Mouse (Mus musculus): ENCODE measurements around the gene Mpv17. TPM values are rescaled to one million over a fixed set of nuclear protein-coding genes. Genes with fewer than 3 reads are reported as not detected.

The Mpv17 gene
- total RNA-seq, 2 experiments from 2014 or later: 58.8 to 61.3 TPM

DNA sequence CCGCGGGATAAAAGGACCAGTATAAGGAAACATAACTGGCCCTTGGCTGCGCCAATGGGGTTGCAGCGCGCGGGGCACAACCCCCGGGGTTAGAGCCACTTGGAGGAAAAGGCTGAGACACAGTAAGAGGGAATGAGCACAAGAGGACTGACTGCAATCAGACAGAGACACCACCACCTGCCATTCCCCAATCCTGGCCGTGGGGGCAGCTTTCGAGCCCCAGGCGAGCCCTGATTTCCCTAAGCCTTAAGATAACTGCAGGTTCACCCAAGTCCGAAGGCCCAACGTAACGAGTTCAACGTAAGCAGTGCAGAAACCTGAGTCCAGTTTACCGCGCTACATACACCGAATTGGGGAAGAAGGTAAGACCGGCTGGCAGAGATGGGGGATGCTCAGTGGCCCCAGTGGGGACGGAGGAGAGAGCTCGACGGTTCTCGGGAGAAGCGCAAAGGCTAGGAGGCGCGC is 25.3 kb upstream of the Mpv17 start:
- no peak for DNase-seq (ENCODE audit: low spot score in 2 of 2)
- peak overlapping the region; percentile 98 for H3K27ac ChIP-seq
- H3K4me3 ChIP-seq: peak overlapping the region; percentile 62
- TF ChIP-seq CTCF (conservative IDR thresholded peaks at IDR 0.05): peak; percentile 22

DNA sequence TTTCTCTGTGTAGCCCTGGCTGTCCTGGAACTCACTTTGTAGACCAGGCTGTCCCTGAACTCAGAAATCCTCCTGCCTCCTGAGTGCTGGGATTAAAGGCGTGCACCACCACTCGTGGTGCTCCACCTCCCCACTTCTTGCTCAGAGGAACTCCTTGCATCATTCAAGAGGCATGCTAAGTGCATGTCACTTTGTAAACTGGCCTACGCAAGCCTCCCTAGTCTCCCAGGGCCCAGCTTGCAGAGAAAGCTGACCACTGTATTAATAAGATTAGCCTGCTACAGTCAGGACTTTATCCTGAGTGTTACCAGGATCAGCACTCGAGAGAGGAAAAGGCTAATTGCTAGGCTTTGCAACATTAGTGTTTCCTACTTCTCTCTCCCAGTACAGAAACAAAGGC is 14.6 kb upstream of the Mpv17 start:
- no peak for TF ChIP-seq CTCF (conservative IDR thresholded peaks at IDR 0.05)
- Histone ChIP-seq H3K27ac (no peak overlapping the region), H3K4me3 (no peak overlapping the region)
- DNase-seq (ENCODE audit: low spot score in 2 of 2): no peak

DNA sequence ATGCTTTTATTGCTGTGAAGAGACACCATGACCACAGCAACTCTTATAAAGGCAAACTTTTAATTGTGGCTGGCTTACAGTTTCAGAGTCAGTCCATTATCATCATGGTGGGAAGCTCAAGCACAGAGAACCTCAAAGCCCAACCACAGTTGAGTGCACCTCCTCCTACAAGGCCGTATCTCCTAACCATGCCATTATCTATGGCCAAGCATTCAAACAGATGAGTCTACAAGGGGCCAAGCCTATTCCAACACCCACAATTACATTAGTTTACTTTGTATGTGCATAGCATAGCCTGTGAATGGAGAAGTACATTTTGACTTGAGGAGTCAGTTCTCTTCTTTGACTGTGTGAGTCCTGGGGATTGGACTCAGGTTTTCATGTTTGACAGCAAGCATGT is 10.8 kb upstream of the Mpv17 start:
- H3K27ac ChIP-seq: no peak overlapping the region
- no peak for TF ChIP-seq CTCF (conservative IDR thresholded peaks at IDR 0.05)

DNA sequence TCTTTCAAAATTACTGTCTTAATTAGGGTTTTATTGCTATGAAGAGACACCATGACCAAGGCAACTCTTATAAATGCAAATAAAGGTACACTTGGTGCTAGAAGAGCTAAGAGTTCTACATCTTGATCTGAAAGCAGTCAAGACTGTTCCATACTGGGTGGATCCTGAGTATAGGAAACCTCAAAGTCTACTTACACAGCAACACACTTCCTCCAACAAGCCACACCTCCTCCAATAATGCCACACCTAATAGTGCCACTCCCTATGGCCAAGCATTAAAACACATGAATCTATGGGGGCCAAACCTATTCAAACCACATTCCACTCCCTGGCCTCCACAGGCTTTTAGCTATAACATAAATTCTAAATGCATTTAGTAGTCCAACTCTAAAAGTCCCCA is 8.4 kb upstream of the Mpv17 start:
- no peak for TF ChIP-seq CTCF (conservative IDR thresholded peaks at IDR 0.05)
- no peak for DNase-seq (ENCODE audit: low spot score in 2 of 2)
- Histone ChIP-seq H3K27ac (no peak overlapping the region), H3K4me3 (no peak overlapping the region)

More for the DNA sequence above, 10.8 kb upstream of the Mpv17 start:
- DNase-seq (ENCODE audit: low spot score in 2 of 2): no peak
- no peak overlapping the region for H3K4me3 ChIP-seq

DNA sequence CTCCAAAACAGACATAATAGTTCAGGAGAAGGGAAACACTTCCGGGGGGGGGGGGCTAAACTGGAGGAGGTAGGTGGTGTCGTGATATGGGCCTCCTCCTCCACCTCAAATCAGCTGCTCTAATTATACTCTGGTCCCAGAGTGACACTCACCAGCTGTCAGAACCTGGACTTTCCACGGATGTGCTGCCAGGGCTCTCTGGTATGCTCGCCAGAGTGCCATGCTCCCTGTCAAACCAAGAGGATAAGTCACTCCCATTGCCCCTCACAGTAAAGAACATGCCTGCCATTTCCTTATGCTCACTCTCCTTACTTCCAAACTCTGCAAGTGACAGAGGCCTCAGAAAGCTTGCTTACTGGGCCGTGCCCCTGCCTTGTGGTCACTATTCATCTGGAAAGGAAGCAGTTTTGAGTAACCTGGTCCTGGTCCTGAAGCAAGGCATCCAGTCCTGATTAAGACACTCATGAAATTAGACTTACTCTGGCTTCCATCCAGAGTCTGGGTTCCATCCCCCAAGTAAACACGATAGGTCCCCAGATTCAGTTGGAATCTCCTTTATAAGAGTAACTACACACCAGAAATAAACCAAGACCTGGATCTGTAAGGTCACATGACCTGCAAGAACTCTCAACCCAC is 417 bp downstream of the Mpv17 start:
- DNase-seq (ENCODE audit: low spot score in 2 of 2): peak in 1 of 2 experiments; percentile 30
- peak overlapping the region; percentile 94 for H3K27ac ChIP-seq
- no peak for TF ChIP-seq CTCF (conservative IDR thresholded peaks at IDR 0.05)
- H3K4me3 ChIP-seq: peak overlapping the region; percentile 83

DNA sequence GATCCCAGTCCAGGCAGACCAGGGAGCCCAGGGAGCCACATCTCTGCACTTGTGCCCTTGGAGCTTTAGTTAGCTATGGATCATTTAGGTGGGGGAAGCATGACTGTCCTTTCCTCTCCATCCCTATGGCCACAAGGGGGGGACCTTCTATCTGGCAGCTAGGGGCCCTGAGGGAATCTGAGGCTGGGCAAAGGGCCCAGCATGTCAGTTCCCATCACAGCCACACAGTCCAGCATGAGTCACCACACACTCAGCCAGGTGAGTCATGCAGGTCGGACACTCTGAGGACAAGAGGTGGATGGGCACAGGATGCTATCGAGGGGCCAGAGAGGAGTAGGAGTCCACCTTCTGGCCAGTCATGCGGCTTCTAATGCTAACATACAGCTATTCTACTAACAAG is 2.3 kb downstream of the Mpv17 start:
- no peak for DNase-seq (ENCODE audit: low spot score in 2 of 2)
- peak; percentile 27 for TF ChIP-seq CTCF (conservative IDR thresholded peaks at IDR 0.05)
- Histone ChIP-seq H3K4me3 (no peak overlapping the region), H3K27ac (no peak overlapping the region)

DNA sequence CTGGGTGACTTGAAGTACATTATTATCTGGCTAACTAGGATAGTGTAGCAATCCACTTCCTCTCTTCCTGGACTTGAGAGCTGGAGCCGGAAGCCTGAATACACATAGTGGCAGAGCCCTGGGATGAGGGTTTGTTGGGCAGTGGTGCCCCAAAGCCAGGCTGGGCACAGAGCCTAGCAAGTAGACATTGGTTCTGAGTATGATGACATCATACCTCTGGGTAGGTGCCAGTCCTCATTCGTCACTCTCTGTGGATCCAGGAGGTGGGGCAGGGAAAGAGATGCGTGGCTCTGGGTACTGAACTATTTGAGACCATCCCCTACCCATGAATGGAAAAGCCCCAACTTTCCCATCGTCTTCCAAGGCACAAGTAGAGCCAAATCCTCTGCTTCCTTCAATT is 4.3 kb downstream of the Mpv17 start:
- H3K4me3 ChIP-seq: no peak overlapping the region
- H3K27ac ChIP-seq: no peak overlapping the region
- no peak for DNase-seq (ENCODE audit: low spot score in 2 of 2)
- no peak for TF ChIP-seq CTCF (conservative IDR thresholded peaks at IDR 0.05)

DNA sequence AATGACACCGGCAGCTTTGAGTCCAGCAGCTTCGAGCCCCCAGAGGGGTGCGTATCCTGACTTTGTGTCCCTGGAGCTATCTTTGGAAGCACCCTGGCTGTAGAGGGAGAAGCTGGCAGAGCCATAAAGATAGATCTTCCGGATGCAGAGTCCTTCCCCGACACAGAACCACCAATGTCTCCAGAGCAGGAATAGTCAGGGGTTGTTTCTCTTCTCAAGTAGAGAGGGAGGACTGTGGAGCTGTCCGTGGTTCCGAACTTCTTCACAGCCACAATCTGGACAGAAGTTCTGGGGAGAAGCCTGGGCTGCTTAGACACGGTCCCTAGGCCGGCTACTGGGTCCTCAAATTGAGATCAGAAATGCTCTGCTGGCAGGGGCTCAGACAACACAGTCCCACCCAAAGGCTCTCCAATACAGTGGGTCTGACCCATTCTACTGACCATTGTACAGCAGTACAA is 15.1 kb downstream of the Mpv17 start:
- Histone ChIP-seq H3K4me3 (no peak overlapping the region), H3K27ac (no peak overlapping the region)
- no peak for DNase-seq (ENCODE audit: low spot score in 2 of 2)
- TF ChIP-seq CTCF (conservative IDR thresholded peaks at IDR 0.05): no peak

DNA sequence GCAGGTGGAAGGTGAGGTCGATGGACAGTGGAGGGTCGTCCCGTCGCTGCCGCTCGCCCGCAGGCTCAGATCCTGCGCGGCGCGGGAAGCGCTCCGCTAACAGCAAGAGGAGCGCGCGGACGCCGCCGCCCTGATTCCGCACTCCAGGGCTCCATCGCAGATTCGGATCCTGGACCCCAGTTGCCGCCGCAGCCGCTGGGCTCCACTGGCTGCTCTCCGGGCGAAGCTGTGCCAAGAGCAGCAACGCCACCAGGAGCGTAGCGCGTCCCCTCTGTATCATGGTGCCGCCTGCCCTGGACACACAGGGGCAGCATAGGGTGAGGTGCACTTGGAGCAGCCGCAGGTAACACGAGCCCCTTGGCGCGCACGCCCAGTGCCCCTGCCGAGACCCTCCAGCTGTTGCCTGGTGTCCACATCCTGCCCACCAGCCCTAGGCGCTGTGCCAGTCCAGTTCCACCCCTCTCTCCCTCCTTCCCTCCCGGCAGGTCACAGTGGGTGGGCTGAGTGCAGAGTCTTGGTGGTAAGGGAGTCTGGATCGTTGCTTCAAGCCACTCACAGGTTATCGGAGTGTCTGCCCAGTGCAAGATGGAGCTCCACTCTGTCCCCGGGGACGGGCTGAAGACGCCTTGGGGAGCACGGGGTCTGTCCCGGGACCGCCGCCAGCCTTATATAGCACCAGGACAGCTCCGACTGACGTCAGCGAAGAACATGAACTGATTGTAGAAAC is 15.6 kb downstream of the Mpv17 start, which contains the start of gene Ucn:
TSS of gene Ucn (minus strand) at position 589 of the 727 bp plus-strand sequence.
- no peak for TF ChIP-seq CTCF (conservative IDR thresholded peaks at IDR 0.05)
- Histone ChIP-seq H3K4me3 (peak within 1 kb of the TSS; percentile 46), H3K27ac (no peak within 1 kb of the TSS)
- DNase-seq (ENCODE audit: low spot score in 2 of 2): no peak

DNA sequence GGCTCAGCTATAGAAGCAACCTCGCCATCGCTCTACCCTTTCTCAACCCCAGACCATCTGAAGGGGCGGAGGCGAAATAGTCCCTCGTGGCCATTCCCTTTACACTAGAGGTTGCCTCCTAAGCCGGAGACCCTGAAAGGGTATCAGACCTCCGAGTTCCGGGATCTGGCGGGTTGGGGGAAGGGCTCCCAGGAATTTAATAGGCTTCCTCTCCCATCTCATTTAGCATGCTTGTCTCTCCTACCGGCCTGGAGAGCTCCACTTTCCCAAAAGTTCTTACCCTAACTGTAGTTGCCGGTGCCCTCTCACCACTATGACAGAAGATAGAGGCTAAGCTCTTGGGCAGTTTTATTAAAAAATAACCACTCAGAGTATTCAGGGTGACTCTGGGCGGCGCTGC is 16.4 kb downstream of the Mpv17 start:
- H3K27ac ChIP-seq: no peak overlapping the region
- peak overlapping the region; percentile 46 for H3K4me3 ChIP-seq
- TF ChIP-seq CTCF (conservative IDR thresholded peaks at IDR 0.05): no peak
- DNase-seq (ENCODE audit: low spot score in 2 of 2): no peak

DNA sequence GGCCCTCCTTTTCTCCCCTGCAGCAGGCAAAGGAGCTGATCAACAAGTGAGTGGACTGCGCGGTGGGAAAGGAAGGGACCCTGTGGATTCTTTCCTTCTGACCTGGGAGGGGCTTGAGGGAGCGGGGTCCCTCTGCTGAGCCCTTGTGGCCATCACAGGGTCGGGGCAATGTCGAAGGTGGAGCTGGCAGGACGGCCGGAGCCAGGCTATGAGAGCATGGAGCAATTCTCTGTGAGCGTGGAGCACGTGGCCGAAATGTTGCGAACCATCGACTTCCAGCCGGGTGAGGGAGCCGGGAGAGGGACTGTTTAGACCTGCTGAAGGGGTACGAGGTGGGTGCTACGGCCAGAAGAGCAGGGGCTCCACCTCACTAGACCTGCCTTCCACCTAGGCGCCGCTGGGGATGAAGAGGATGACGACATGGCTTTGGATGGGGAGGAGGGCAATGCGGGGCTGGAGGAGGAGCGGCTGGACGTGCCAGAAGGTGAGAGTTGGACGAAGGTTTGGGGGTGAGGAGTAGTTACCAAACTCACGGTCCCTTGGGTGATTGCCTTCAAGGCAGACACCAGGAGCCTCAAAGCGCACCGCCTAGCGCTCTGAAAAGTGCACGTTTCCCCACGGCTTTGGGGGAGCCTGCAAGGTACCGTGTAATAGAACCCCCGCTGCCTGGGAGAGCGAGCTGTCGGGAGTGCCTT is 17.2 kb downstream of the Mpv17 start:
- H3K27ac ChIP-seq: no peak overlapping the region
- peak; percentile 42 for TF ChIP-seq CTCF (conservative IDR thresholded peaks at IDR 0.05)
- peak overlapping the region; percentile 46 for H3K4me3 ChIP-seq
- no peak for DNase-seq (ENCODE audit: low spot score in 2 of 2)

DNA sequence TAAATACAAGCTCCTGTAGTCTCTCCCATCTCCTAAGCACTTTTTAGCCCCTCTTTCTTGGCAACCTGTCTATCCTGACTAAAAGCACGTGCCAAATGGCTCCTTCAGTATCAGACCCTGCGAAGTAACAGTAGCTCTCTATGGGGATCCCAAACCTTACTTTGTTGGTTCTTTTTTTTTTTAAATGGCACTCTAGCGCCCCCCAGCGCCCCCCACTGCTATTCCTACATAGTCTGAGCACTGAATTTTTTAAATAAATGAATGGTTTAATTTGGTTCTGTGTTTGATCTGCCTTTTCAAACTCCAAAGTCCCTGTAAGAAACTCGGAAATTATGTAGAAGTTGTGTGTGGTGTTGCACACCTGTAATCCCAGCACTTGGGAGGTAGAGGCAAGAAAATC is 28.0 kb downstream of the Mpv17 start:
- TF ChIP-seq CTCF (conservative IDR thresholded peaks at IDR 0.05): peak; percentile 62
- Histone ChIP-seq H3K27ac (no peak overlapping the region), H3K4me3 (no peak overlapping the region)
- peak in 1 of 2 experiments; percentile 29 for DNase-seq (ENCODE audit: low spot score in 2 of 2)

DNA sequence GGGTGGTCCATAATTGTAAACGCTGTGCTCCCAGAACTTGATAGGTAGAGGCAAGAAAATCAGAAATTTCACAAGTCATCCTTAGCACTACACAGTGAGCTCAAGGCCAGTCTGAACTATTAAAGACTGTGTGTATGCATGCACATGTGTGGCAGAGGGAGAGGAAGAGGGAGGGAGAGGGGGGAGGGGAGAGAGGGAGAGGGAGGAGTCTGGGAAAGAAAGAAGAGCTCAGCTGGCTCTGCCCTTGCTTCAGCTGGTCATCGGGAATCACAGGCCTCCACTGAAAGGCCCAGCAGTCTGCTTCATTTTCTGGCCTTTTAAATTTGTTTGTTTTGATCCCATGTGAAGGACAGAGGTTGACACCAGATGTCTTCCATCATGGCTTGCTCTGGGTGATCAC is 30.6 kb downstream of the Mpv17 start:
- TF ChIP-seq CTCF (conservative IDR thresholded peaks at IDR 0.05): no peak
- H3K27ac ChIP-seq: no peak overlapping the region
- no peak overlapping the region for H3K4me3 ChIP-seq
- no peak for DNase-seq (ENCODE audit: low spot score in 2 of 2)
